Mouse (Mus musculus): ENCODE results near the gene Commd1.

DNA sequence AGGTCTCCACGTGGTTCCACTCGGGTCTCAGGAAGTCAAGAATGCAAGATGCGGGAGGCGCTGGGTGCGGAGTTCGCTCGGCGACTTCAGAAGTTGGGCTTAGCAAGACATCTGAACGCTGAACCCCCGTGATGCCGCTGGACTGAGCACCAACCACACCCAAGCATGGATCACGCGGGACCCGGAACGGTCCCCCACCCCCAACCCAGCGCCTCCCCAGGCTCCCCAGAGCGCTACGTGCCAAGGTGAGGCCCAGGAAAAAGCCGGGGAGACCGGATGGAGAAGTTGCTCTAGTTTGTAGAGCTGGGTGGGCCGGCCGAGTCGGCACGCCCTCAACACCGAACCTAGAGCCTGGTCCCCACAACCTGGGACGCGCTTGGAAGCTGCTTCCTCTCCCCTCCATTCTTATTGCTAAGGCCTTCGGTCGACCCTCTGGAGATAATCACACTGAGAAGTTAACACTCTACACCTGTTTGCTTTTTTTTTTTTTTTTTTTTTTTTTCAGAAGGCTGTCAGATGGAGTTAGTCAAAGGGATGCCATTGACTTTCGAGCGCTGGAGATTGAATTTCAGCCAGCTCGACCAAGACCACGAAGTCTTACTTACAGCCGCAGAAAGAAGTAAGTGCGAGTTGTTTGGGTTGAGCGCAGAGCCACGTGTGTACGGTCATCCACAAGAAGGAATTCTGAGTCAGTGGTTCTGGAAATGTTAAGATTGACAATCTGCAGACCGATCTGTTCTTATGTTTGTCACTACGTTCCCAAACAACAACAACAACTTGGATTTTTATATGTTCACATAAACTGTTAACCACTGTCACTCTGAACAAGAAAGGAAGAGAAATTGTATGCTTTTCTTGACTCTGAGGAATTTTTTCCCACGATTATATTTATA is 121.6 kb downstream of the Commd1 start, which contains the start of gene B3gnt2:
- no peak for TF ChIP-seq CTCF (IDR thresholded peaks at IDR 0.05; ENCODE audit: insufficient read depth, low read depth, low read length)
- no peak for TF ChIP-seq POLR2A (IDR thresholded peaks at IDR 0.05; ENCODE audit: insufficient read depth, low read depth, low read length)

Measured in olfactory bulb, adult 2 months (tissue).